Comparison of ENCODE assay signal across 12 mouse cellular contexts in the genomic region with DNA sequence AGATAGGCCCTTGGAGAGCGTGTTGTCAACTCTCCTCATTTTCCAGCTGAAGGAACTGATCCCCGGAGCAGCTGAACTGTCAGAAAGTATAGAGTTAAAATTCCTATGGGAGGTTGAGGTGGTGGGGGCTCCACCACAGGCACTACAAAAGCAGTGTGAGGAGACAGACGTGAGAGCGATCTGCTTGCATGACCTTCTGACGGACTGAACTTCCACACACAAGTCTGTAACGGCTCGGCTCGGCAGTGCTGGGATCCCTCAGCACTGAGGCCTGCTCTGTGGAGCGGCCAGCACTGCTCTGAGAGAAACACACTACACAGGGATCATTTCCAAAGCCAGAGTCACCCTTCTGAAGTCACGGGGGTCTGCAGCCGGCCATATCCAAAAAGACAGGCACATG.
DNase-seq lines count a peak whose midpoint lies in the region; ATAC-seq and TF ChIP-seq lines count a peak whose summit lies in the region.
"Had no signal": no experiment of that assay in that cellular context is flagged by ENCODE, and none has a peak within 500 bp of the region (broad histone marks: within the 10 kb centered on the region; RNA-seq: fewer than 3 reads in every experiment).

No protein-coding gene starts in this region.

- H3K36me3 ChIP-seq in heart, adult 2 months (ENCODE audit: control insufficient read depth, insufficient read depth, low read length) = no peaks in the 10 kb centered on the region; the same call in 1 of the 2 replicates
- H3K36me3 ChIP-seq in midbrain, embryonic 10.5 days = peaks cover 18% of the 10 kb centered on the region
- H3K36me3 ChIP-seq in midbrain, embryonic 16.5 days (ENCODE audit: control insufficient read depth, insufficient read depth, low read length) = no peaks in the 10 kb centered on the region
- H3K36me3 ChIP-seq in hindbrain, embryonic 11.5 days (ENCODE audit: control insufficient read depth, insufficient read depth, low read length) = no peaks in the 10 kb centered on the region
- H3K36me3 ChIP-seq: lung, embryonic 15.5 days; midbrain, embryonic 12.5 days had no signal

- intact Hi-C loops in heart, adult 2 months (cut with DNase I) = loop anchor here (2.0 to 5.0 kb wide), 2 partner anchors 38 to 89 kb away; no protein-coding TSS in a partner anchor
- intact Hi-C loops in gastrocnemius, postnatal 36 days (cut with DNase I) = no loop called here

- H3K4me1 ChIP-seq in heart, adult 2 months (ENCODE audit: control insufficient read depth, insufficient read depth, low read length) = peaks cover 20% of the 10 kb centered on the region
- peaks cover 71% of the 10 kb centered on the region for H3K4me1 ChIP-seq in midbrain, embryonic 10.5 days
- H3K4me1 ChIP-seq in midbrain, embryonic 16.5 days (ENCODE audit: control insufficient read depth, insufficient read depth, low read length) = no peaks in the 10 kb centered on the region; the same call in 1 of the 2 replicates
- H3K4me1 ChIP-seq in hindbrain, embryonic 11.5 days (replicated peaks; ENCODE audit: control insufficient read depth, insufficient read depth, low read length) = peaks cover 6% of the 10 kb centered on the region; the same call in 1 of the 2 replicates

- H3K9me3 ChIP-seq in midbrain, embryonic 10.5 days (replicated peaks) = no peaks in the 10 kb centered on the region
- H3K9me3 ChIP-seq in midbrain, embryonic 16.5 days (replicated peaks; ENCODE audit: control insufficient read depth, low read length, poor library complexity, severe bottlenecking) = no peaks in the 10 kb centered on the region
- no peaks in the 10 kb centered on the region for H3K9me3 ChIP-seq in hindbrain, embryonic 11.5 days (ENCODE audit: control insufficient read depth, low read length)
- H3K9me3 ChIP-seq: lung, embryonic 15.5 days; midbrain, embryonic 12.5 days had no signal

- peak overlapping the region; percentile 2 for H3K27ac ChIP-seq in heart, adult 2 months
- H3K27ac ChIP-seq in midbrain, embryonic 10.5 days (replicated peaks) = peak overlapping the region; percentile 65
- H3K27ac ChIP-seq in midbrain, embryonic 16.5 days (ENCODE audit: low read length) = no peak overlapping the region
- H3K27ac ChIP-seq in hindbrain, embryonic 11.5 days (ENCODE audit: low read depth, low read length) = peak overlapping the region; percentile 4; the same call in 1 of the 2 replicates
- H3K27ac ChIP-seq: lung, embryonic 15.5 days; midbrain, embryonic 12.5 days had no signal

- ATAC-seq in midbrain, embryonic 16.5 days = no peak; the same call in 1 of the 2 replicates
- 0 out of 2 replicates have a peak, but pooled peaks have one; percentile 20 for ATAC-seq in hindbrain, embryonic 11.5 days (ENCODE audit: low FRiP score)

- no peak overlapping the region for H3K4me3 ChIP-seq in heart, adult 2 months
- H3K4me3 ChIP-seq in midbrain, embryonic 10.5 days = no peak overlapping the region
- no peak overlapping the region for H3K4me3 ChIP-seq in midbrain, embryonic 16.5 days (ENCODE audit: low read depth, low read length)
- no peak overlapping the region for H3K4me3 ChIP-seq in hindbrain, embryonic 11.5 days (ENCODE audit: low read depth, low read length)
- H3K4me3 ChIP-seq: lung, embryonic 15.5 days; midbrain, embryonic 12.5 days had no signal

- no peak for TF ChIP-seq CTCF in heart, adult 2 months (IDR thresholded peaks at IDR 0.05)

- no peak for TF ChIP-seq EP300 in heart, adult 2 months (IDR thresholded peaks at IDR 0.05; ENCODE audit: insufficient read depth, low read depth, low read length)

- no peak for TF ChIP-seq POLR2A in heart, adult 2 months (IDR thresholded peaks at IDR 0.05; ENCODE audit: insufficient read depth, low read depth, low read length)

- no peaks in the 10 kb centered on the region for H3K27me3 ChIP-seq in heart, adult 2 months (ENCODE audit: control insufficient read depth, insufficient read depth, low read length)
- 0 out of 2 replicates have a peak, but pooled peaks cover 7% of the 10 kb centered on the region for H3K27me3 ChIP-seq in midbrain, embryonic 10.5 days (ENCODE audit: low read depth, poor library complexity, severe bottlenecking)
- no peaks in the 10 kb centered on the region for H3K27me3 ChIP-seq in midbrain, embryonic 16.5 days (ENCODE audit: control insufficient read depth, insufficient read depth, low read depth, low read length)
- H3K27me3 ChIP-seq in hindbrain, embryonic 11.5 days (ENCODE audit: control insufficient read depth, insufficient read depth, low read length) = no peaks in the 10 kb centered on the region
- H3K27me3 ChIP-seq: lung, embryonic 15.5 days had no signal

- no peak for DNase-seq in heart, adult 2 months
- no peak for DNase-seq in heart, adult 8-10 months (ENCODE audit: low spot score)
- no peak for DNase-seq in midbrain, embryonic 10.5 days (ENCODE audit: low spot score)
- DNase-seq in hindbrain, embryonic 11.5 days (ENCODE audit: low spot score) = no peak
- DNase-seq in retina, postnatal 1 day = peak; percentile 56
- no peak for DNase-seq in layer of hippocampus, postnatal 36 days
- no peak for DNase-seq in gastrocnemius, postnatal 36 days
- DNase-seq: cerebellum, postnatal 14 days; right cerebral cortex, postnatal 25 days had no signal

- H3K9ac ChIP-seq in heart, adult 2 months (ENCODE audit: low read depth, low read length) = no peak overlapping the region
- H3K9ac ChIP-seq in midbrain, embryonic 16.5 days (ENCODE audit: low read depth, low read length) = no peak overlapping the region
- H3K9ac ChIP-seq in hindbrain, embryonic 11.5 days (ENCODE audit: low read depth, low read length) = no peak overlapping the region
- H3K9ac ChIP-seq: lung, embryonic 15.5 days; midbrain, embryonic 12.5 days had no signal

- no peak overlapping the region for H3K4me2 ChIP-seq in midbrain, embryonic 16.5 days (ENCODE audit: low read length)
- H3K4me2 ChIP-seq in hindbrain, embryonic 11.5 days (replicated peaks; ENCODE audit: low read depth, low read length) = no peak overlapping the region
- H3K4me2 ChIP-seq: lung, embryonic 15.5 days; midbrain, embryonic 12.5 days had no signal

- 66% methylated on average over 11 of the region's 11 CpGs for WGBS in heart, adult 2 months
- 60% methylated on average over 11 of the region's 11 CpGs for WGBS in midbrain, embryonic 10.5 days
- WGBS in midbrain, embryonic 16.5 days = 29% methylated on average over 11 of the region's 11 CpGs
- WGBS in hindbrain, embryonic 11.5 days = 47% methylated on average over 11 of the region's 11 CpGs

- no peaks in the 10 kb centered on the region for H3K79me2 ChIP-seq in heart, adult 2 months (replicated peaks; ENCODE audit: control insufficient read depth, insufficient read depth, low read length)
